Mouse (Mus musculus): ENCODE results near the gene Chmp3.

- TF ChIP-seq CTCF (IDR thresholded peaks at IDR 0.05; ENCODE audit: low read depth) (no peak), EP300 (optimal IDR thresholded peaks at IDR 0.05) (no peak)
Measured at GRCm38 (mm10) chr6:71579478-71579877, 35.9 kb downstream of the Chmp3 start.
